Mouse (Mus musculus) E14TG2a.4 (cell line): ENCODE results near the gene Adam19.
A peak's percentile ranks its signal among the peaks of the same experiment; 100 is the strongest.

Experiments used
- H3K27me3 ChIP-seq: 2 replicates; pipeline ENCODE4 v1.6.1; 2014; ENCODE audit warnings: low read length, control low read depth; ENCODE audit not compliant: insufficient read depth
- H3K36me3 ChIP-seq: 2 replicates; pipeline ENCODE4 v1.6.1; 2014; ENCODE audit warnings: low read length, control low read depth; ENCODE audit not compliant: insufficient read depth
- H3K4me1 ChIP-seq: replicated peaks from 2 replicates; pipeline ENCODE4 v1.6.1; 2014; ENCODE audit warnings: low read depth, low read length, control low read depth
- H3K4me3 ChIP-seq: replicated peaks from 2 replicates; pipeline ENCODE4 v1.5.1; 2014; ENCODE audit warnings: mild to moderate bottlenecking, low read length
- H3K9me3 ChIP-seq: 2 replicates; pipeline ENCODE4 v1.6.1; 2014; ENCODE audit warnings: low read length, control low read depth
- CTCF ChIP-seq: conservative IDR thresholded peaks from 2 replicates; pipeline ENCODE4 v1.5.1; 2014; ENCODE audit warnings: low read length
- NANOG ChIP-seq: IDR thresholded peaks from 2 replicates; pipeline ENCODE4 v1.6.1; 2014; ENCODE audit warnings: borderline replicate concordance, low read length, mixed read lengths
- POU5F1 ChIP-seq: IDR thresholded peaks from 2 replicates; pipeline ENCODE4 v1.6.1; 2014; ENCODE audit warnings: low read length, borderline replicate concordance

The Adam19 gene

DNA sequence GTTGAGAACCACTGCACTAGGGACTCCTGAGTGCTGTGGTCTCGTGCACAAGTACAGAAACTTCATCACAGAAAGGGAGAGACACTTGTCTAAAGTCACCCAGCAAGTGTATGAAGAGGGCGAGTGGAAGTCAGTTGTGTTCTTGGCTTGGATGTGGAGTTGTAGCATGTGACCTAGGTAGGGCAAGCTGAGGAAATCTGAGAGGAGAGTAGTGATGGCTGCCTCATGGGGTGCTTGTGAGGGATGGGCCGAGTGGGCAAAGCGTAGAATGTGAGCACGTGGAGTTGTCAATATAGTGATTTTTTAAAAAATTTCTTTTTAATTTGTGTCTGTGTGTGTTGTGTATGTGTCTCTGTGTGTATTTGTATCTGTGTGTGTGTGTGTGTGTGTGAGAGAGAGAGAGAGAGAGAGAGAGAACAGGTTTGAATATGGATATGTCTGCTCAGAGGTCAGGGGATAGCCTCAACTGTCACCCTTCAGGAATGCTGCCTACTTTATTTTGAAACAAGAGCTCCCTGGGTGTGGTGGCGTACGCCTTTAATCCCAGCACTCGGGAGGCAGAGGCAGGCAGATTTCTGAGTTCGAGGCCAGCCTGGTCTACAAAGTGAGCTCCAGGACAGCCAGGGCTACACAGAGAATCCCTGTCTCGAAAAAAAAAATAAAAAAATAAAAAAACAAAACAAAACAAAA, 11.7 kb downstream of the Adam19 start:
- peaks cover 56% of the 10 kb centered on the region for H3K36me3 ChIP-seq
- H3K4me3 ChIP-seq: no peak overlapping the region
- H3K27me3 ChIP-seq: no peaks in the 10 kb centered on the region
- H3K4me1 ChIP-seq: peaks cover 81% of the 10 kb centered on the region
- H3K9me3 ChIP-seq: 0 out of 2 replicates have a peak, but pooled peaks cover 8% of the 10 kb centered on the region
- TF ChIP-seq CTCF (no peak), POU5F1 (no peak), NANOG (no peak)

GRCm38 (mm10) chr11:46068756-46069407, 13.1 kb downstream of the Adam19 start:
- Histone ChIP-seq H3K9me3 (0 out of 2 replicates have a peak, but pooled peaks cover 8% of the 10 kb centered on the region), H3K27me3 (no peaks in the 10 kb centered on the region), H3K4me3 (peak overlapping the region; percentile 65), H3K4me1 (peaks cover 81% of the 10 kb centered on the region), H3K36me3 (peaks cover 62% of the 10 kb centered on the region)
- TF ChIP-seq CTCF (no peak), NANOG (no peak), POU5F1 (peak; percentile 52; the same call in 1 of the 2 replicates)

DNA sequence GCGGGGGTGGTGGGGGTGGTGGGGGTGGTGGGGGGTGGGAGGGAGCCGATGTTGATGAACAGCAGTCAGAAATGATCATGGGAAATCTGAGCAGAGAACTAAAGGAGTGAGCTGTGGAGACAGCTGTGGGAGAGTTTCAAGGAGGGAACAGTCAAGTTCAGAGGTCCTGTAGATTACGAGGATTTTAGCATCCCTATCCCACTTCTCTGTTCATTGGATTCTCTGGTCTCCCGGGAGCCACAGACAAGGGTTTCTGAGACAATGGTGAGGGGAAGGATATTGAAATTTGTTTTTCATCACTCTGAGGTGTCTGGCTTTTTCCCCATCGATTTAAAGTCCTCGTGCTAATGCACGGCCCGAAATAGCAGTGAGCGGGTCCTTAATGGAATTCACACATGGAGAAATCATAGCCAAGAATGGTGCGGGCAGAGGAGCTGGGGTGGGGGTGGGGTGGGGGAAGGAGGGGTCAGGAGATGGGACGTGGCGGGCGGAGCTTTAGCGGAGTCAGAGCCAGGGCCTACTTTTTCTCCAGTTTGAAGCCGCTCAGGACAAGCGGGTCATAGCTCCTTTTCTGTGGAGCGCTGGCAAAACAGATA, 13.7 kb downstream of the Adam19 start:
- TF ChIP-seq NANOG (no peak), POU5F1 (no peak), CTCF (no peak)
- Histone ChIP-seq H3K27me3 (no peaks in the 10 kb centered on the region), H3K36me3 (peaks cover 63% of the 10 kb centered on the region), H3K4me1 (peaks cover 80% of the 10 kb centered on the region), H3K9me3 (0 out of 2 replicates have a peak, but pooled peaks cover 8% of the 10 kb centered on the region), H3K4me3 (peak overlapping the region; percentile 68)

DNA sequence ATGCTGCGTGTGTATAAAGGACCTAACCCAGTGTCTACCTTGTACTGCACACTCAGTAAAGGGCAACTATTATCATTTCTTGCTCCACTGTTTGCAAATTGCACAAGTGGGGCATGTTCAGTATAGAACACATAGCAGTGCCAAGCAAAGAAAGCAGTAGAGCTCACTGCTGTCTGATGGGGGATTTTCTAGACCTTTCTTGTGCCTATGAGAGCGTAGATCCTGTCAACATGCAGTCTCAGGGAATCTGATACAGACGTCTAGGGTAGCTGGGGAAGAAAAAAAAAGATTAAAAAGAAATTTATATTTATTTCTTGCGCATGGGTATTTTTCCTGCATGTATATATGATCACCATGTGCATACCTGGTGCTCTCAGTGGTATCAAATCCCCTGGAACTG, 14.4 kb downstream of the Adam19 start:
- peaks cover 74% of the 10 kb centered on the region for H3K4me1 ChIP-seq
- TF ChIP-seq POU5F1 (no peak), NANOG (no peak), CTCF (no peak)
- H3K36me3 ChIP-seq: peaks cover 60% of the 10 kb centered on the region
- no peaks in the 10 kb centered on the region for H3K27me3 ChIP-seq
- 0 out of 2 replicates have a peak, but pooled peaks cover 8% of the 10 kb centered on the region for H3K9me3 ChIP-seq
- peak overlapping the region; percentile 68 for H3K4me3 ChIP-seq

GRCm38 (mm10) chr11:46070789-46071188, 15.0 kb downstream of the Adam19 start:
- TF ChIP-seq NANOG (no peak), POU5F1 (no peak), CTCF (no peak)
- Histone ChIP-seq H3K36me3 (peaks cover 59% of the 10 kb centered on the region), H3K27me3 (no peaks in the 10 kb centered on the region), H3K9me3 (peaks cover 10% of the 10 kb centered on the region), H3K4me1 (peaks cover 68% of the 10 kb centered on the region), H3K4me3 (peak overlapping the region; percentile 45)

DNA sequence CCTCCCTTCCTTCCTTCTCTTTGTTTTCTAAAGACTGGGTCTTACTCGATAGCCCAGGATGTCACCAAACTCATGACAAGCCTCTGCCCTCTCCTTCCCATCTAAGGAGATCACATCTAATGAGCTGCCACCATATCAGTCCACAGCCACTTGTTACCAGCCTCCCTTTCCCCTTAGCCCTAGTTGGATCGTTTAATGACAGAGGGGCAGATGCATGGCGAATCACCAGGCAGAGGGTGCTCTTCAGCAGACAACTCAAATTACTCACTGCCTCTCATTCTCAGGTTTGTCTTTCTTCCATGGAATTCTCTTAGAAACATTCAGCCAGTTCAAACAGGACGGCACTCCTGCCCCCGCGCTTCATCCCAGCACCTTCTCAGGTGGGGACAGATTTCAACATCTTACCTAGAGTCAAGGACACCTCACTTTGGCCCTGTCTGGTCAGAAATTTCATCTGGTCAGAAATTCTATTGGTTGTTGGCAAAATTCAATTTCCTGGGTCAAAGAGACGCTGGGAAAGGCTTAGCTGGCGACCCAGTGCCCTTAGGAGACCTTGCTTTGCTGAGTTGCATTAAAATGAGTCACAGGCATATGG, 16.8 kb downstream of the Adam19 start:
- TF ChIP-seq CTCF (no peak), POU5F1 (no peak), NANOG (no peak)
- Histone ChIP-seq H3K9me3 (peaks cover 20% of the 10 kb centered on the region), H3K4me1 (peaks cover 51% of the 10 kb centered on the region), H3K4me3 (no peak overlapping the region), H3K27me3 (no peaks in the 10 kb centered on the region), H3K36me3 (peaks cover 60% of the 10 kb centered on the region)

DNA sequence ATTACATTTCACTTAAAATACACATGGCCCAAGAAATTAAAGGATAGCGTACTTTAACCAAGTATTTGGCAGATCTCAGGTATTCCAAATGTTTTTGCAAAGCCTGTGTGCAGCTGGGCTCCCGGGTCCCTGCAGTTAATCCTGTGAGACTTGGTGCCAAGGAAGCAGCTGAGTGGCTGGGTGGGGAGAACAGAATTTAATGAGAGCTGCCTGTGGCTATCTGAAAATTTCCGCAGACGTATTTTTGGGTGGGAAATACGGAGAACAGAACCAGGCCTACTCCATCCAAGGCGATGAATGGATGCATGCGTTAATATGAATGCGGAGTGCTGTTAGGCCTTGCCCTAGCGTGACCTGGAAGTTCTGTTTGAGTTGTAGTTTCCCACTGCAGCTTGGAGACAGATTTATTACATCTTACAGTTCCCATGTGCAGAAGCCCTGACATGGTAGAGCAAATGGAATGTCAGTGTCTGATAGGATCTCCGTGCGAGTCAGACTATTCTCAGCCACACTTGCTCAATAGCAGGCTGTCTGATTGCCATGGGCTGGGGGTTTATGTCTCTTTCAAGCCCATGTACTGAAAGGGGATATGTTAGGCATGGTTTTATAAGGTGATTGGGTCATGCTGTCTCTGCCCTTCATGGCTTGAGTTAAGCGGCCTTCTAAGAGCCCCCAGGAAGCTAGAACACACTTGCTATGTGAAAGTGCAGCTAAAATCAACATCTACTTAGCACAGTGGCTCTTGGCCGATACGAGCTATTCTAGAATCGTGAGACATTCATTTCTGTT, 17.5 kb downstream of the Adam19 start:
- TF ChIP-seq CTCF (no peak), POU5F1 (no peak), NANOG (no peak)
- Histone ChIP-seq H3K4me1 (peaks cover 49% of the 10 kb centered on the region), H3K4me3 (no peak overlapping the region), H3K9me3 (peaks cover 20% of the 10 kb centered on the region), H3K36me3 (peaks cover 67% of the 10 kb centered on the region), H3K27me3 (no peaks in the 10 kb centered on the region)
